Mouse (Mus musculus): Measurements from ENCODE around the gene Ddx42. TPM values are rescaled to one million over a fixed set of nuclear protein-coding genes. Genes with fewer than 3 reads are reported as not detected.

Gene Ddx42
- polyA plus RNA-seq, 1 experiment: 22.0 TPM

- TF ChIP-seq TCF3 (IDR thresholded peaks at IDR 0.05; ENCODE audit: insufficient read length, low read depth) (no peak), MYOD1 (IDR thresholded peaks at IDR 0.05; ENCODE audit: control insufficient read depth in 1 of 3, insufficient read length in 2 of 3, low read depth in 2 of 3) (no peak)
- Histone ChIP-seq H3ac (ENCODE audit: control insufficient read depth, insufficient read length) (no peak overlapping the region), H3K4me3 (no peak overlapping the region), H3K4me2 (ENCODE audit: low read depth) (no peak overlapping the region), H3K79me2 (ENCODE audit: control insufficient read depth, insufficient read depth) (no peaks in the 10 kb centered on the region), H3K36me3 (ENCODE audit: control insufficient read depth, insufficient read depth) (no peaks in the 10 kb centered on the region), H3K27me3 (ENCODE audit: control insufficient read depth, insufficient read depth, insufficient read length) (no peaks in the 10 kb centered on the region)
Observed at GRCm38 (mm10) chr11:106179711-106180448, 36.8 kb upstream of the Ddx42 start.

GRCm38 (mm10) chr11:106180449-106180801, 36.3 kb upstream of the Ddx42 start:
- H3K4me2 ChIP-seq (ENCODE audit: low read depth): no peak overlapping the region
- no peak overlapping the region for H3K4me3 ChIP-seq
- TF ChIP-seq MAX (IDR thresholded peaks at IDR 0.05; ENCODE audit: low read depth): no peak
- TF ChIP-seq SRF (IDR thresholded peaks at IDR 0.05; ENCODE audit: control insufficient read depth, insufficient read length, low read depth): no peak
- no peak for TF ChIP-seq TCF12 (IDR thresholded peaks at IDR 0.05; ENCODE audit: insufficient read depth, poor library complexity, severe bottlenecking)
- TF ChIP-seq CEBPB (IDR thresholded peaks at IDR 0.05; ENCODE audit: insufficient read depth, poor library complexity, severe bottlenecking): no peak
- H3K79me2 ChIP-seq (ENCODE audit: control insufficient read depth, insufficient read depth): no peaks in the 10 kb centered on the region
- H3K27me3 ChIP-seq (ENCODE audit: control insufficient read depth, insufficient read depth, insufficient read length): no peaks in the 10 kb centered on the region
- no peak overlapping the region for H3ac ChIP-seq (ENCODE audit: control insufficient read depth, insufficient read length)
- H3K36me3 ChIP-seq (ENCODE audit: control insufficient read depth, insufficient read depth): no peaks in the 10 kb centered on the region

- no peak for TF ChIP-seq MAX (IDR thresholded peaks at IDR 0.05; ENCODE audit: low read depth)
- no peak for TF ChIP-seq TCF3 (IDR thresholded peaks at IDR 0.05; ENCODE audit: insufficient read length, low read depth)
- TF ChIP-seq USF1 (IDR thresholded peaks at IDR 0.05; ENCODE audit: low read depth): no peak
- no peak for TF ChIP-seq POLR2A (IDR thresholded peaks at IDR 0.05; ENCODE audit: insufficient read length, low read depth)
- TF ChIP-seq MYOD1 (IDR thresholded peaks at IDR 0.05; ENCODE audit: control insufficient read depth in 1 of 3, insufficient read length in 2 of 3, low read depth in 2 of 3): no peak
- TF ChIP-seq POLR2AphosphoS2 (IDR thresholded peaks at IDR 0.05; ENCODE audit: insufficient read length, low read depth): no peak
- no peak for TF ChIP-seq CEBPB (IDR thresholded peaks at IDR 0.05; ENCODE audit: insufficient read depth, poor library complexity, severe bottlenecking)
- no peak for TF ChIP-seq TCF12 (IDR thresholded peaks at IDR 0.05; ENCODE audit: insufficient read depth, poor library complexity, severe bottlenecking)
- no peak for TF ChIP-seq MYOG (IDR thresholded peaks at IDR 0.05; ENCODE audit: control insufficient read depth in 1 of 3, insufficient read depth in 1 of 3, insufficient read length in 2 of 3, low read depth in 2 of 3)
- H3K36me3 ChIP-seq (ENCODE audit: control insufficient read depth, insufficient read depth): no peaks in the 10 kb centered on the region
Observed at GRCm38 (mm10) chr11:106187326-106187725, 29.4 kb upstream of the Ddx42 start.

GRCm38 (mm10) chr11:106191716-106192115, 25.0 kb upstream of the Ddx42 start:
- TF ChIP-seq REST (IDR thresholded peaks at IDR 0.05; ENCODE audit: insufficient read depth, insufficient read length): no peak
- TF ChIP-seq MAX (IDR thresholded peaks at IDR 0.05; ENCODE audit: low read depth): no peak
- TF ChIP-seq USF1 (IDR thresholded peaks at IDR 0.05; ENCODE audit: low read depth): no peak
- no peak for TF ChIP-seq E2F4 (IDR thresholded peaks at IDR 0.05; ENCODE audit: insufficient read depth)
- TF ChIP-seq CEBPB (IDR thresholded peaks at IDR 0.05; ENCODE audit: insufficient read depth, poor library complexity, severe bottlenecking): no peak
- no peak for TF ChIP-seq SRF (IDR thresholded peaks at IDR 0.05; ENCODE audit: control insufficient read depth, insufficient read length, low read depth)
- no peak for TF ChIP-seq TCF3 (IDR thresholded peaks at IDR 0.05; ENCODE audit: insufficient read length, low read depth)
- no peak for TF ChIP-seq TCF12 (IDR thresholded peaks at IDR 0.05; ENCODE audit: insufficient read depth, poor library complexity, severe bottlenecking)
- TF ChIP-seq POLR2AphosphoS2 (IDR thresholded peaks at IDR 0.05; ENCODE audit: insufficient read length, low read depth): no peak
- TF ChIP-seq POLR2A (IDR thresholded peaks at IDR 0.05; ENCODE audit: insufficient read length, low read depth): no peak
- no peak for TF ChIP-seq MYOG (IDR thresholded peaks at IDR 0.05; ENCODE audit: control insufficient read depth in 1 of 3, insufficient read depth in 1 of 3, insufficient read length in 2 of 3, low read depth in 2 of 3)
- no peak for TF ChIP-seq MYOD1 (IDR thresholded peaks at IDR 0.05; ENCODE audit: control insufficient read depth in 1 of 3, insufficient read length in 2 of 3, low read depth in 2 of 3)
- H3K4me3 ChIP-seq: no peak overlapping the region
- no peak overlapping the region for H3K4me2 ChIP-seq (ENCODE audit: low read depth)

More at GRCm38 (mm10) chr11:106187326-106187725, 29.4 kb upstream of the Ddx42 start:
- no peak overlapping the region for H3K4me2 ChIP-seq (ENCODE audit: low read depth)
- H3ac ChIP-seq (ENCODE audit: control insufficient read depth, insufficient read length): no peak overlapping the region
- H3K79me2 ChIP-seq (ENCODE audit: control insufficient read depth, insufficient read depth): peaks cover 5% of the 10 kb centered on the region
- H3K27me3 ChIP-seq (ENCODE audit: control insufficient read depth, insufficient read depth, insufficient read length): no peaks in the 10 kb centered on the region
- H3K4me3 ChIP-seq: no peak overlapping the region

GRCm38 (mm10) chr11:106192241-106192640, 24.5 kb upstream of the Ddx42 start:
- peak overlapping the region; percentile 67 for H3K4me3 ChIP-seq
- H3K4me2 ChIP-seq (ENCODE audit: low read depth): peak overlapping the region; percentile 98
- no peak overlapping the region for H3ac ChIP-seq (ENCODE audit: control insufficient read depth, insufficient read length)
- H3K36me3 ChIP-seq (ENCODE audit: control insufficient read depth, insufficient read depth): peaks cover 13% of the 10 kb centered on the region
- H3K27me3 ChIP-seq (ENCODE audit: control insufficient read depth, insufficient read depth, insufficient read length): no peaks in the 10 kb centered on the region
- H3K79me2 ChIP-seq (ENCODE audit: control insufficient read depth, insufficient read depth): peaks cover 10% of the 10 kb centered on the region
- TF ChIP-seq CEBPB (IDR thresholded peaks at IDR 0.05; ENCODE audit: insufficient read depth, poor library complexity, severe bottlenecking) (no peak), TCF12 (IDR thresholded peaks at IDR 0.05; ENCODE audit: insufficient read depth, poor library complexity, severe bottlenecking) (no peak), SRF (IDR thresholded peaks at IDR 0.05; ENCODE audit: control insufficient read depth, insufficient read length, low read depth) (no peak), MYOD1 (IDR thresholded peaks at IDR 0.05; ENCODE audit: control insufficient read depth in 1 of 3, insufficient read length in 2 of 3, low read depth in 2 of 3) (no peak), E2F4 (IDR thresholded peaks at IDR 0.05; ENCODE audit: insufficient read depth) (no peak), POLR2A (IDR thresholded peaks at IDR 0.05; ENCODE audit: insufficient read length, low read depth) (no peak), USF1 (IDR thresholded peaks at IDR 0.05; ENCODE audit: low read depth) (no peak), MYOG (IDR thresholded peaks at IDR 0.05; ENCODE audit: control insufficient read depth in 1 of 3, insufficient read depth in 1 of 3, insufficient read length in 2 of 3, low read depth in 2 of 3) (no peak)

More at GRCm38 (mm10) chr11:106191716-106192115, 25.0 kb upstream of the Ddx42 start:
- peaks cover 10% of the 10 kb centered on the region for H3K79me2 ChIP-seq (ENCODE audit: control insufficient read depth, insufficient read depth)
- peaks cover 7% of the 10 kb centered on the region for H3K36me3 ChIP-seq (ENCODE audit: control insufficient read depth, insufficient read depth)
- H3K27me3 ChIP-seq (ENCODE audit: control insufficient read depth, insufficient read depth, insufficient read length): no peaks in the 10 kb centered on the region
- H3ac ChIP-seq (ENCODE audit: control insufficient read depth, insufficient read length): no peak overlapping the region
